Mouse (Mus musculus) liver, embryonic 14.5 days (tissue): ENCODE measurements around the gene Ext2. TPM values are rescaled to one million over a fixed set of nuclear protein-coding genes. Genes with fewer than 3 reads are reported as not detected.

Experiments
- ATAC-seq: fragments of 200-750 bp; cut with Nextera tagmentation; 2 replicates; pipeline ENCODE4 v1.8.0; 2017; ENCODE audit warnings: moderate number of reproducible peaks, mild to moderate bottlenecking, moderate library complexity; ENCODE audit not compliant: insufficient read depth
- DNase-seq, 3 experiments: peaks; one replicate each; pipeline ENCODE4 v3.0.0-alpha.2; 2012 to 2013; ENCODE audit warnings: low read depth in 3 of 3, low spot score in 3 of 3
- H3K27ac ChIP-seq: fragments of 300-500 bp; sonication (generic); 2 replicates; pipeline ENCODE4 v1.5.1; 2014; ENCODE audit warnings: moderate library complexity, mild to moderate bottlenecking, control low read depth, inconsistent platforms
- H3K27me3 ChIP-seq: fragments of 300-500 bp; sonication (generic); 2 replicates; pipeline ENCODE4 v1.6.1; 2014; ENCODE audit warnings: mild to moderate bottlenecking, low read length, moderate library complexity; ENCODE audit not compliant: control insufficient read depth, insufficient read depth
- H3K36me3 ChIP-seq: fragments of 300-500 bp; sonication (generic); replicated peaks from 2 replicates; pipeline ENCODE4 v1.6.1; 2014; ENCODE audit warnings: low read depth; ENCODE audit not compliant: control insufficient read depth, insufficient read depth
- H3K4me1 ChIP-seq, 2 experiments: fragments of 200-500 bp in 1 of 2; fragments of 300-500 bp in 1 of 2; sonication (generic) in 1 of 2; replicated peaks; 2 replicates each; pipeline ENCODE4 v1.6.1; 2012 to 2014; ENCODE audit warnings: antibody characterized with exemption in 1 of 2, inconsistent platforms in 1 of 2, low read length in 1 of 2; ENCODE audit not compliant: control insufficient read depth in 2 of 2, insufficient read depth in 2 of 2
- H3K4me2 ChIP-seq: fragments of 300-500 bp; sonication (generic); 2 replicates; pipeline ENCODE4 v1.6.1; 2014; ENCODE audit warnings: low read depth, mild to moderate bottlenecking, control low read depth, moderate library complexity
- H3K4me3 ChIP-seq, 2 experiments: fragments of 200-500 bp in 1 of 2; fragments of 300-500 bp in 1 of 2; sonication (generic) in 1 of 2; 2 replicates each; pipeline ENCODE4 v1.5.1; 2012 to 2014; ENCODE audit warnings: low read depth in 2 of 2, low read length in 2 of 2, mild to moderate bottlenecking in 2 of 2, control low read depth in 1 of 2, inconsistent platforms in 1 of 2, moderate library complexity in 1 of 2; ENCODE audit not compliant: insufficient read depth in 1 of 2
- H3K9ac ChIP-seq: fragments of 300-500 bp; sonication (generic); replicated peaks from 2 replicates; pipeline ENCODE4 v1.6.1; 2014; ENCODE audit warnings: mild to moderate bottlenecking, control low read depth, moderate library complexity
- H3K9me3 ChIP-seq: fragments of 300-500 bp; sonication (generic); 2 replicates; pipeline ENCODE4 v1.6.1; 2016; ENCODE audit warnings: low read length, mixed read lengths; ENCODE audit not compliant: control insufficient read depth
- CTCF ChIP-seq: IDR thresholded peaks from 2 replicates; pipeline ENCODE4 v1.5.1; 2016; ENCODE audit warnings: antibody characterized with exemption, low read depth, control low read depth
- EP300 ChIP-seq: IDR thresholded peaks from 2 replicates; pipeline ENCODE4 v1.6.1; 2016; ENCODE audit warnings: antibody characterized with exemption, low read depth
- WGBS: fragments of 180-500 bp; shearing (Covaris S2); extraction: QIAGEN DNeasy Blood & Tissue Kit; methylation state at CpG from one replicate; pipeline ENCODE4 v1.1.7; 2014; ENCODE audit not compliant: insufficient replicate concordance; 5-methylcytosine and 5-hydroxymethylcytosine counted together
- polyA plus RNA-seq, 2 experiments: library from polyadenylated mRNA; depleted of rRNA in 1 of 2; stranded (reverse) in 1 of 2; unstranded in 1 of 2; fragments of >200 nt; fragmentation: Nextera tagmentation in 1 of 2; extraction: Ambion mirVana in 1 of 2; gene quantifications; 2 replicates each; pipeline versions ENCODE4 v1.2.1 to v1.2.3; 2012 to 2014

Gene Ext2
- polyA plus RNA-seq, 2 experiments = 10.9 to 22.1 TPM

DNA sequence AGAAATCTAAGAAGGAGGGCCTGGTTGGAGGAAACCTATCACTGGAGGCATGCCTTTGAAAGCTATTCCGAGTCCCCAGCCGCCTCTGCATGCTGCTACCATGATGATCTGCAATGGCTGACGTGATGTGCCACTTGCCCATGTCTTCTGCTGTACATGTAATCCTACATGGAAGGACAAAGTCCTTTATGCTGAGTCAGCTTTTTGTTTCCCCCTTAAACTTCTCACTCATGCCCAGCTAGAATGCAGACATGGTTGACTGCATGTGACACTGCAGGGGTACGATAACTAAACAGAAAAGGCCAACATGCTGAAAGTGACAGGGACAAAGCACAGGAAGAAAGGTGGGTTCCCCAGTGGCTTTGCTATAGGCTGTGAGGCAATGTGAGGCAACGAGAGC lies 56.6 kb downstream of the Ext2 start:
- Histone ChIP-seq H3K4me3 (no peak overlapping the region), H3K36me3 (no peaks in the 10 kb centered on the region), H3K4me1 (no peaks in the 10 kb centered on the region), H3K9me3 (no peaks in the 10 kb centered on the region), H3K4me2 (no peak overlapping the region), H3K27ac (no peak overlapping the region), H3K27me3 (no peaks in the 10 kb centered on the region), H3K9ac (no peak overlapping the region)
- ATAC-seq (no peak), DNase-seq (no peak)
- 84% methylated on average over 5 of the region's 5 CpGs for WGBS
- no peak for TF ChIP-seq EP300
- no peak for TF ChIP-seq CTCF

DNA sequence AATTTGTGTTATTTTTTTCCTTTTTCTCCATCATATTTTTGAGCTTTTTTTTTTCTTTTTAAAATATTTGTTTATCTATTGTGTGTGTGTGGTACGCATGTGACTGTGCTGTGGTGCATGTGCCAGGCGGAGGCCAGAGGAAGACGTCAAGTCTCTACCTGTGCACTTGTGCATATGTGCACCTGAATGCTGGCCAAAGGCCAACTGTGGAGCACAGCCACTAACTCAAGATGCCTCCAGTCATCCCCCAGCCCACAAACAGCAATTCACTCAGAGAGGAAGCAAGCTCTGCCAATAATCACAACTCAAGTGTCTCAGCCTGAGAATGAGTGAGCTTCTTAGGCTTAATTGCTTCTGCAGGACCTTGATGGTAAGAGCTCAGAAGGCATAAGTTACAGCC lies 58.2 kb downstream of the Ext2 start:
- Histone ChIP-seq H3K27me3 (no peaks in the 10 kb centered on the region), H3K9me3 (no peaks in the 10 kb centered on the region), H3K4me3 (no peak overlapping the region), H3K4me1 (no peaks in the 10 kb centered on the region), H3K36me3 (no peaks in the 10 kb centered on the region), H3K9ac (no peak overlapping the region), H3K4me2 (no peak overlapping the region), H3K27ac (no peak overlapping the region)
- TF ChIP-seq CTCF (no peak), EP300 (no peak)
- DNase-seq (no peak), ATAC-seq (no peak)
- WGBS = 79% methylated on average over 3 of the region's 3 CpGs

DNA sequence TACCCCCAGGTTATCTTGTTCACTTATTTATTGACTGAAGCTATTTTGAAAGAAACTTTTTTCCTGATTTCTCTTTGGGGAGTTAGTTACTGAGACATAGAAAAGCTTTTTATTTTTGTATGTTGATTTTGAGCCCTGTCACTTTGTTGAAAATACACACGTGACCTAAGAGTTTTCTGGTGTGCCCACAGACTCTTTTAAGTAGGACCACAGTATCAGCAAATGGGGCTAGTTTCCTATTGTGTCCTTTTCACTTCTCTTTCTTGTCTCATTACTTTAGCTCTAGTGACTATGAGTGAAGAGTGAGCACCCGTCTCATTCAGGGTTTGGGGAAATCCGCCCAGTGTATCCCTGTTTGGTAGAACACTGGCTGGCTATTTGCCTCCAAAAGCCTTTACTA lies 62.0 kb downstream of the Ext2 start:
- WGBS = 71% methylated on average over 3 of the region's 3 CpGs
- H3K4me1 ChIP-seq = no peaks in the 10 kb centered on the region
- TF ChIP-seq EP300 = no peak
- TF ChIP-seq CTCF = no peak
- no peak for DNase-seq
- H3K9me3 ChIP-seq = no peaks in the 10 kb centered on the region
- ATAC-seq = no peak
- H3K4me2 ChIP-seq = no peak overlapping the region
- H3K9ac ChIP-seq = no peak overlapping the region
- H3K4me3 ChIP-seq = no peak overlapping the region
- no peak overlapping the region for H3K27ac ChIP-seq
- H3K36me3 ChIP-seq = no peaks in the 10 kb centered on the region
- no peaks in the 10 kb centered on the region for H3K27me3 ChIP-seq

DNA sequence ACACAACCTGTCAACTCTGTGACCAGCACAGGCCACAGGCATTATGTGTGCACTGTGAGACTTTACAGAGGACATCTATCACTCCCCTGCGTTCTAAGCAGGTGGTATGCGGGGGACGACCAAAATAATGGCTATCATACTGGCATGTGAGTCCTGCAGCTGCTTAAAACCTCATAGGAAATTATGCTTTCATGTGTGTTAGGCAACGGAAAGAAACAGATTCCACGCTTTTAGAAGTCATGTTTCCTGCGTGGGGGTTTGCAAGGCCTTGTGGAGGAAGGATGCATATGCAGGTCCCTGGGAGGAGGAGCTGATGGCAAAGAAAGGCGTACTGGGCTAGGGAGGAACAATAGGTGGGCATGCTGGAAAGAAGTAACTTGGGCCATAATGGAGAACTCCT lies 63.2 kb downstream of the Ext2 start:
- DNase-seq (no peak), ATAC-seq (no peak)
- H3K4me1 ChIP-seq = no peaks in the 10 kb centered on the region
- no peaks in the 10 kb centered on the region for H3K36me3 ChIP-seq
- no peak overlapping the region for H3K27ac ChIP-seq
- no peak overlapping the region for H3K4me2 ChIP-seq
- H3K27me3 ChIP-seq = no peaks in the 10 kb centered on the region
- WGBS = 74% methylated on average over 7 of the region's 7 CpGs
- no peak for TF ChIP-seq EP300
- no peak for TF ChIP-seq CTCF
- no peak overlapping the region for H3K4me3 ChIP-seq
- H3K9me3 ChIP-seq = no peaks in the 10 kb centered on the region
- no peak overlapping the region for H3K9ac ChIP-seq

DNA sequence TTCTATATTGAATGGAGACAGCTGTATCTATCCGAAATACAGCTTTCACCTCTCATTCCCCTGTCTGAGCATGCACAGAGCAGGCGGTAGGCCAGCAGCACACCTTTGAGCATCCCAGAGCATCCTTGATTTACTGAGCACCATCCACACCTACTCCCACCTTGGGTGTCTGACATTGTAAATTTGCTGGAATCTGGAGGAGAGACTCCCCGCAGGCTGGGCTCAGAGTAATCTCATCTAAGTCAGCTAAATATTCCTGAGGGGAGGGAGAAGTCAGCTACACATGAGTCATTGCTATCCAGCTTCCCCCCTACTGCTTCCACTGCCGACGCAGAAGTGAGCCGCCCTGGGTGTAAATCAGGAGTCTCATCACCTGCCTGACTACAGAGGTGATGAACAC lies 64.1 kb downstream of the Ext2 start:
- no peak for TF ChIP-seq CTCF
- TF ChIP-seq EP300 = no peak
- Histone ChIP-seq H3K9me3 (no peaks in the 10 kb centered on the region), H3K36me3 (no peaks in the 10 kb centered on the region), H3K4me1 (no peaks in the 10 kb centered on the region), H3K4me2 (no peak overlapping the region), H3K27me3 (no peaks in the 10 kb centered on the region), H3K9ac (no peak overlapping the region), H3K4me3 (no peak overlapping the region), H3K27ac (no peak overlapping the region)
- ATAC-seq = no peak
- DNase-seq = no peak
- 70% methylated on average over 6 of the region's 6 CpGs for whole genome bisulfite sequencing

DNA sequence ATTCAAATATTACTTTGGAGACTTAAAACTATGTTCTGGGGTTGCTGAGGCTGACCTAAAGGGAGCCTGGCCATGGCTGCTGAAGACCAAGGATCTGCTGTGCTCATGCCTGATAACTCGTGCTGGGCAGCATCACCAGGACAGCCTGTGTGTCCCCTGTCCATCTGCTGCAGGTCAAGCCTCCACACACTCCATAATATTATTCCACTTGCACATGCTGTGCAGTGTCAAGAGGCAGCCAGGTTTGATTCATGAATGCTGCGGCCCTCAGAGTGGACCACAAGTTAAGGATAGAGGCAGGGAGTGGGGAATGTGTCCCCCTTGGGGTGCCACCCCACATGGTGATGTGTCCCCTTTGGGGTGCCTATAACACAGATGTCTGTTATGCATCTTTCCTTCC lies 68.0 kb downstream of the Ext2 start:
- Histone ChIP-seq H3K9ac (no peak overlapping the region), H3K4me3 (no peak overlapping the region), H3K36me3 (no peaks in the 10 kb centered on the region), H3K27ac (no peak overlapping the region), H3K9me3 (no peaks in the 10 kb centered on the region), H3K4me1 (no peaks in the 10 kb centered on the region), H3K4me2 (no peak overlapping the region), H3K27me3 (no peaks in the 10 kb centered on the region)
- no peak for DNase-seq
- ATAC-seq = no peak
- TF ChIP-seq CTCF (no peak), EP300 (no peak)
- WGBS = 67% methylated on average over 2 of the region's 2 CpGs
